Mouse (Mus musculus) myocyte (in vitro differentiated cells): Measurements from ENCODE around the gene Lmo3.

Experiments used
- MAX ChIP-seq: IDR thresholded peaks from one replicate; pipeline ENCODE4 v1.6.1; 2011; ENCODE audit warnings: low read depth, mild to moderate bottlenecking, control low read depth
- MYOD1 ChIP-seq, 3 experiments: IDR thresholded peaks; one replicate each; pipeline ENCODE4 v1.6.1; 2011; ENCODE audit warnings: control low read depth in 2 of 3, low read depth in 2 of 3, mild to moderate bottlenecking in 2 of 3, moderate library complexity in 1 of 3; ENCODE audit not compliant: insufficient read length in 2 of 3, control insufficient read depth in 1 of 3
- POLR2A ChIP-seq: IDR thresholded peaks from one replicate; pipeline ENCODE4 v1.6.1; 2011; ENCODE audit warnings: low read depth, mild to moderate bottlenecking, control low read depth, moderate library complexity; ENCODE audit not compliant: insufficient read length
- TCF12 ChIP-seq: IDR thresholded peaks from one replicate; pipeline ENCODE4 v1.6.1; 2011; ENCODE audit warnings: mild to moderate bottlenecking, control low read depth; ENCODE audit not compliant: poor library complexity, insufficient read depth, severe bottlenecking
- USF1 ChIP-seq: IDR thresholded peaks from one replicate; pipeline ENCODE4 v1.6.1; 2011; ENCODE audit warnings: low read depth, mild to moderate bottlenecking, control low read depth, moderate library complexity

GRCm38 (mm10) chr6:138469204-138469603, 112.6 kb downstream of the Lmo3 start:
- TF ChIP-seq TCF12 (no peak), USF1 (no peak), POLR2A (no peak), MYOD1 (IDR thresholded peaks at IDR 0.05; ENCODE audit: control insufficient read depth in 1 of 3, insufficient read length in 2 of 3, low read depth in 2 of 3) (no peak), MAX (no peak)
